Comparison of ENCODE assay signal across 8 mouse cellular contexts in genomic region chr2:25582466-25583119, GRCm38 (mm10). TPM values are rescaled to one million over a fixed set of nuclear protein-coding genes. Genes with fewer than 3 reads are reported as not detected.
DNase-seq lines count a peak whose midpoint lies in the region; ATAC-seq lines count a peak whose summit lies in the region.

No protein-coding gene starts in this region.

- no peak overlapping the region for H3K9ac ChIP-seq in neural tube, embryonic 11.5 days (ENCODE audit: low read length)
- peak overlapping the region; percentile 31; the same call in 1 of the 2 replicates for H3K9ac ChIP-seq in limb, embryonic 13.5 days

- H3K27ac ChIP-seq in neural tube, embryonic 11.5 days (ENCODE audit: low read depth, low read length) = no peak overlapping the region
- H3K27ac ChIP-seq in limb, embryonic 13.5 days = no peak overlapping the region

- H3K4me3 ChIP-seq in neural tube, embryonic 11.5 days (ENCODE audit: low read depth, low read length) = no peak overlapping the region
- no peak overlapping the region for H3K4me3 ChIP-seq in limb, embryonic 13.5 days

- ATAC-seq in neural tube, embryonic 11.5 days (ENCODE audit: insufficient read depth, low FRiP score, low TSS enrichment) = no peak
- peak; percentile 40 to 41; a peak in 3 of 4 replicates for ATAC-seq in hematopoietic stem cell, adult 5-6 weeks (replicated peaks in 1 of 2; ENCODE audit: insufficient read depth in 1 of 2, low FRiP score in 2 of 2, low TSS enrichment in 1 of 2, low read depth in 1 of 2, poor library complexity in 2 of 2, severe bottlenecking in 2 of 2)
- no peak for ATAC-seq in limb, embryonic 13.5 days (ENCODE audit: low FRiP score, low read depth)
- ATAC-seq in activated CD4-positive, CD25-positive, alpha-beta regulatory T cell, adult 4 months = no peak

- no peaks in the 10 kb centered on the region for H3K9me3 ChIP-seq in neural tube, embryonic 11.5 days (ENCODE audit: control insufficient read depth, low read length)
- H3K9me3 ChIP-seq in limb, embryonic 13.5 days = no peaks in the 10 kb centered on the region

- peaks cover 38% of the 10 kb centered on the region for H3K27me3 ChIP-seq in neural tube, embryonic 11.5 days (ENCODE audit: control insufficient read depth, insufficient read depth, low read length)
- peaks cover 38% of the 10 kb centered on the region for H3K27me3 ChIP-seq in limb, embryonic 13.5 days
- H3K27me3 ChIP-seq in splenic B cell, adult 2 months (ENCODE audit: control insufficient read depth, insufficient read depth, low read length, poor library complexity, severe bottlenecking) = no peaks in the 10 kb centered on the region

- peak; percentile 41 for DNase-seq in embryo, embryonic 11 days
- no peak for DNase-seq in embryo, embryonic 9.5 days (ENCODE audit: extremely low spot score)
- DNase-seq in neural tube, embryonic 11.5 days (ENCODE audit: low spot score) = peak; percentile 52
- DNase-seq in neural tube, embryonic 10.5 days (ENCODE audit: extremely low spot score, low spot score) = no peak
- peak; percentile 53 for DNase-seq in splenic B cell, adult 2 months (ENCODE audit: low read depth, low spot score)

- H3K4me2 ChIP-seq in neural tube, embryonic 11.5 days (ENCODE audit: low read depth) = no peak overlapping the region
- no peak overlapping the region for H3K4me2 ChIP-seq in limb, embryonic 13.5 days (replicated peaks)

- H3K36me3 ChIP-seq in neural tube, embryonic 11.5 days (ENCODE audit: control insufficient read depth, insufficient read depth, low read length) = peaks cover 7% of the 10 kb centered on the region; the same call in 1 of the 2 replicates
- H3K36me3 ChIP-seq in limb, embryonic 13.5 days = peaks cover 48% of the 10 kb centered on the region
- no peaks in the 10 kb centered on the region; the same call in 1 of the 2 replicates for H3K36me3 ChIP-seq in splenic B cell, adult 2 months (ENCODE audit: control insufficient read depth, insufficient read depth, low read length, poor library complexity, severe bottlenecking)

- 51% methylated on average over 12 of the region's 12 CpGs for WGBS in neural tube, embryonic 11.5 days
- WGBS in limb, embryonic 13.5 days = 51% methylated on average over 12 of the region's 12 CpGs

- H3K4me1 ChIP-seq in neural tube, embryonic 11.5 days (ENCODE audit: control insufficient read depth, insufficient read depth, low read length) = peaks cover 25% of the 10 kb centered on the region
- H3K4me1 ChIP-seq in limb, embryonic 13.5 days = peaks cover 58% of the 10 kb centered on the region

RNA-seq across cellular contexts. Expression of gene Ajm1, which starts 1.0 kb away (rescaled TPM):
- 0.19 and 0.46 TPM in 2 replicates for polyA plus RNA-seq in neural tube, embryonic 11.5 days (2014; fragmentation: Nextera tagmentation; extraction: Ambion mirVana)
- total RNA-seq in hematopoietic stem cell, adult 5-6 weeks (2017) = 0.40 TPM in 1 of 2 replicates, not detected in the other
- 0.85 and 1.0 TPM in 2 replicates for polyA plus RNA-seq in limb, embryonic 13.5 days (2015; fragmentation: Nextera tagmentation; extraction: Ambion mirVana)
- polyA plus RNA-seq in activated CD4-positive, CD25-positive, alpha-beta regulatory T cell, adult 4 months (2017; shearing (Covaris generic)) = under 1 TPM in 1 of 2 experiments, not detected in 1; 0.07 TPM

RNA-seq across cellular contexts. Expression of gene Phpt1, which starts 7.6 kb away (rescaled TPM):
- 161 and 167 TPM in 2 replicates for polyA plus RNA-seq in neural tube, embryonic 11.5 days (2014; fragmentation: Nextera tagmentation; extraction: Ambion mirVana)
- total RNA-seq in hematopoietic stem cell, adult 5-6 weeks (2017) = 27.8 and 63.7 TPM in 2 replicates
- polyA plus RNA-seq in limb, embryonic 13.5 days (2015; fragmentation: Nextera tagmentation; extraction: Ambion mirVana) = 163 and 177 TPM in 2 replicates
- 10 to 100 TPM; 55.3 to 61.6 TPM for polyA plus RNA-seq in activated CD4-positive, CD25-positive, alpha-beta regulatory T cell, adult 4 months (2017; shearing (Covaris generic))

RNA-seq across cellular contexts. Expression of gene Mamdc4, which starts 7.9 kb away (rescaled TPM):
- 1.5 and 4.4 TPM in 2 replicates for polyA plus RNA-seq in neural tube, embryonic 11.5 days (2014; fragmentation: Nextera tagmentation; extraction: Ambion mirVana)
- 1.1 and 4.8 TPM in 2 replicates for total RNA-seq in hematopoietic stem cell, adult 5-6 weeks (2017)
- polyA plus RNA-seq in limb, embryonic 13.5 days (2015; fragmentation: Nextera tagmentation; extraction: Ambion mirVana) = 4.9 and 5.8 TPM in 2 replicates
- polyA plus RNA-seq in activated CD4-positive, CD25-positive, alpha-beta regulatory T cell, adult 4 months (2017; shearing (Covaris generic)) = under 1 TPM; 0.40 to 0.91 TPM

RNA-seq across cellular contexts. Expression of gene Edf1, which starts 24.9 kb away (rescaled TPM):
- polyA plus RNA-seq in neural tube, embryonic 11.5 days (2014; fragmentation: Nextera tagmentation; extraction: Ambion mirVana) = 340 and 345 TPM in 2 replicates
- total RNA-seq in hematopoietic stem cell, adult 5-6 weeks (2017) = 68.7 and 71.1 TPM in 2 replicates
- polyA plus RNA-seq in limb, embryonic 13.5 days (2015; fragmentation: Nextera tagmentation; extraction: Ambion mirVana) = 330 TPM in 2 replicates
- polyA plus RNA-seq in activated CD4-positive, CD25-positive, alpha-beta regulatory T cell, adult 4 months (2017; shearing (Covaris generic)) = 100 to 1,000 TPM; 290 to 402 TPM

RNA-seq across cellular contexts. Expression of gene Rabl6, which starts 25.7 kb away (rescaled TPM):
- polyA plus RNA-seq in neural tube, embryonic 11.5 days (2014; fragmentation: Nextera tagmentation; extraction: Ambion mirVana) = 62.3 and 64.4 TPM in 2 replicates
- 56.5 and 67.0 TPM in 2 replicates for total RNA-seq in hematopoietic stem cell, adult 5-6 weeks (2017)
- polyA plus RNA-seq in limb, embryonic 13.5 days (2015; fragmentation: Nextera tagmentation; extraction: Ambion mirVana) = 76.9 and 83.8 TPM in 2 replicates
- polyA plus RNA-seq in activated CD4-positive, CD25-positive, alpha-beta regulatory T cell, adult 4 months (2017; shearing (Covaris generic)) = 10 to 100 TPM; 16.1 to 19.8 TPM

Comparison
In these comparisons a context has a peak if more than half of its experiments do, and no peak if none do; other contexts are left out.
1. DNase-seq: peak in embryo, embryonic 11 days (single experiment), neural tube, embryonic 11.5 days (single experiment) and splenic B cell, adult 2 months (single experiment); none in embryo, embryonic 9.5 days (single experiment) and neural tube, embryonic 10.5 days (single experiment).
2. ATAC-seq: peak in hematopoietic stem cell, adult 5-6 weeks (2 of 2); none in neural tube, embryonic 11.5 days (single experiment), limb, embryonic 13.5 days (single experiment) and activated CD4-positive, CD25-positive, alpha-beta regulatory T cell, adult 4 months (single experiment).